Mouse (Mus musculus) mature B cell (primary cell): ENCODE data around the gene Btg1-ps1.
"Not testable (repeated sequence)": the region's sequence is repeated elsewhere in the genome, so short reads cannot be mapped to it uniquely, and the experiment has no call there.

Experiments used
- in situ Hi-C: fragments of 300-500 bp; cut with MboI; formaldehyde crosslinking; loops from 2 replicates; pipeline ENCODE4 v1.14.3; 2019

Gene Btg1-ps1

DNA sequence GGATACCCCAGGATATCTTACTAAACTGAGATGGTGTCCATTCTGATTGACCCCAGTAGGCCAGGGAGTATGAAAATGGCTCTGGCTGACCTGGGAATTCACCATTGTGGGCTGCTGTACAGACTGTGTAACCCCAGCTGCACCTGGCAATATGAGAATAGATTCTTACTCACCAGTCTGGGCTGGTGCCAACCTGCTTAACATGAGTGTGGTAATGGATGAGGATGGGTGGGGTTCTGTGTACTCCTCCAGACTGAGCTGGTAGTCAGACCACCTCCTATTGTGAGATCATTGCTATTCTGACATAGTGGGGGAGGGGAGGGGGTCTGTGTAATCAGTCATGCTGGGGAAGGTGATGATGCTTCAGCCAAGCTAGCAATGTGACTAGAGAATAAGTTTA is at the start of gene Btg1-ps1:
TSS of gene Btg1-ps1 (minus strand) at position 219 of the 400 bp plus-strand sequence.
- in situ Hi-C loops = not testable (repeated sequence)

DNA sequence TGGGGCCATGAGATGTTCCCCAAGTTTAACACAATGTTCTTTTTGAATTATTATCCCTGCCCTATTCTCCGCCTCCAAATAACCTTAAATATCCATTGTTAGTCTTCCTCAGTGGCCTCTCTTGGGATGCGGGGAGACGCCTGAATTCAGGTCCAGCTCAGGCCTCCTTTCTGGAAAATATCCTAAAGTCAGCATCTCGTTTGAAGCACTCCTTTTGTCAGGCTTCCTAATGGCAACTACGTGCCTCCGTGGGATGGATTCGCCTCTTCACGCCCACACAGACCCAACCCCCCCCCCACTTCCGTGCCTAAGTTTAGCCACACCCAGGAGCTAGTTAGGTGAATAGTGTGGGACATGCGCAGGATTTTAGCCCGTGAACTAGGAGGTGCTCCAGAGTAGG is 47.6 kb upstream of the Btg1-ps1 start, which contains the start of gene Rhox10:
TSS of gene Rhox10 (plus strand) at position 301 of the 400 bp plus-strand sequence.
- in situ Hi-C loops = no loop called here

DNA sequence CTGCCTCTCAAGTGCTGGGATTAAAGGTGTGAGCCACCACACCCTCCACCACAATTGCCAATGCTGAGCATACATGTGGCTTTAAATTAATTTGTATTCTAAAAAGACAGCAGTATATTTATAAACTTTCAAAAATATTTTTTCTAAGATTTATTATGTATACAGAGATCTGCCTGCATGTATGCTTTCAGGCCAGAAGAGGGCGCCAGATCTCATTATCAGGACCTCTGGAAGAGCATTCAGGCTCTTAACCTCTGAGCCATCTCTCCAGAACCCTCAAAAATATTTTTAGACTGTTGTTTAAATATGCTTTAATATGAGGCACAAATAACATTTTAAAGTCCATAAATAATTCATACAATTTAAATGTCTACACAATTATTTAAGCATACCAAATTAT is 42.9 kb upstream of the Btg1-ps1 start:
- in situ Hi-C loops = no loop called here

DNA sequence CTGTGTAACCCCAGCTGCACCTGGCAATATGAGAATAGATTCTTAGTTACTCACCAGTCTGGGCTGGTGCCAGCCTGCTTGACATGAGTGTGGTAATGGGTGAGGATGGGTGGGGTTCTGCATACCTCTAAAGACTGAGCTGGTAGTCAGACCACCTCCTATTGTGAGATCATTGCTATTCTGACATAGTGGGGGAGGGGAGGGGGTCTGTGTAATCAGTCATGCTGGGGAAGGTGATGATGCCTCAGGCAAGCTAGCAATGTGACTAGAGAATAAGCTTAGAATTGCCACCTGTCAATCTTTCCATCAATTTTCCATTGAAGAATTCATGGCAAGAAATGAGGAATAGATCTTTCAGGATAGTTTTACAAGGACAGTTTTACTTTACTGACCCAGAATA is 24.4 kb upstream of the Btg1-ps1 start, which contains the start of gene Btg1-ps2:
TSS of gene Btg1-ps2 (minus strand) at position 101 of the 400 bp plus-strand sequence.
- in situ Hi-C loops = not testable (repeated sequence)

DNA sequence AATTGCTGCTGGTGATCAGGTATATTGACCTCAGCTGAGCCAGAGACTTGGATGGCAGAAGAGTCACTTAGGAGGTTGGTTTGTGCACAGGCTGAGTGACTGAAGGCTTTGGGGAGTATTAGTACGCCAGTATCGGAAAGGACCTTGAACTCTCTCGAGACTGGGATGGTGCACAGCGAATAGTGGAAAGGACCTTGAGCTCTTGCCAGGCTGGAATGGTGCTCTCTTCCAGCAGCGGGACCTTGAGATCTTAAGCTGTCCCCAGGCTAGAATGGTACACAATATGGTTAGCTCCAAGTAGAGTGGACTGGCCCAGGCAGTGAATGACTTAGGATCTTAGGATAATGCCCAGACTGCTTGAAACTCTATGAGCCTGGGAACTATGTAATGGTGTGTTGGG is 21.1 kb upstream of the Btg1-ps1 start:
- in situ Hi-C loops = no loop called here

DNA sequence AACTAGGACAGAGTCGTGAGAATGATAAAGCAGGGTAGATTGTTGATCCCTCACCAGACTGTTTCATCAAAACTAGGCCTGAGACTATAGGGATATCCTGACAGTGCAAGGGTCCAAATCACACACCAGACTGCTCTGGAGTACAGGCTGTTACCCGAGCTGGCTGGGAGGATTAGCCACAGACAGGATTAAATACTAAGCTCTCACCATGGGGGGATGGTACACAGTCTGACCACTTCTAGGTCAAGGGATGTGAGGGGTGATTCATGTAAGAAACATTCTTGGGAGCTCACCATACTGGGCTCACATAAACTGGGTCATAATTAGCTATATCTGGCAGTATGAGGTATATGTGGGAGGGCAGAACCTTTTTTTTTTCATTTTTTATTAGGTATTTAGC is 15.2 kb upstream of the Btg1-ps1 start:
- in situ Hi-C loops = no loop called here

DNA sequence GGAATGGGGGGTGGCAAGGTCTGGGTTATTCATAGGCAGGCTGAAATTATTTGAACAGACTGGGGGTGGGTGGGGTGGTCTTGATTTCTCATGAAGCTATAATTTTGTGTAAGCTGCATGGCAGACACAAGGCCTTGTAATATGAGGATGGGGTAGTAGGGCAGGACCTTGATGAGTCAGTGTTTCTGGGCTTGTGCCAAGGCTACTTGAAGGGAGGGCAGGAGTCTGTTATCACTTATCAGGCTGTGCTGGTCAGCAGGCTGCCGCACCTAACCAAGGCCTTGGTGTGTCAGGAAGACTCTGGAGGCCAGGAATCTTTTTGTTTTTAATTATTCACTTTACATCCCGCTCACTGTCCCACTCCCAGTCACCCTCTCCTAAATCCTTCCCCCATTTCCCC is 9.9 kb downstream of the Btg1-ps1 start:
- in situ Hi-C loops = no loop called here
